Mouse (Mus musculus) spleen, adult 2 months (tissue): Measurements from ENCODE around the gene Taf3.

Source experiments
- CTCF ChIP-seq: fragments of 200-500 bp; IDR thresholded peaks from 2 replicates; pipeline ENCODE4 v1.5.1; 2011; ENCODE audit warnings: mild to moderate bottlenecking, inconsistent platforms; ENCODE audit not compliant: insufficient read depth, insufficient read length, insufficient replicate concordance; ENCODE audit errors: extremely low read depth
- POLR2A ChIP-seq: fragments of 200-500 bp; IDR thresholded peaks from 2 replicates; pipeline ENCODE4 v1.6.1; 2011; ENCODE audit warnings: low read depth, low read length, inconsistent platforms

DNA sequence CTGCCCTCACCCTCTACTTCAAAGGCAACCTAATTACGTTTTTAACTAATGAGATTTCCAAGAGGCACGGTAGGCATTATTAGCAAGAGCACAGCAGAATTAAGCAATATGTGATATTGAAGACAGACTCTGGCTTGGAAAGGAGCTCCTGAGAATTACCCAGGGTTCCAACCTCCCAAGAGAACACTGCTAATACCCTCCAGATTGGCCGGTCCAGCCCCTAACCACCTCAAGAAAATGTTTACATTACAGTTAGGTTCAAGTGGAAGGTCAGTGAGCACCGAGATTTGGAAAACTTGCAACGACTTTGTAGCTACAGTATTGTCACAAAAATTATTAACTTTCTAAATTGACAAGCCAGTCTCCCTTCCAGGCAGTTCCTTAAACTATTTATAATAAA lies 66.0 kb downstream of the Taf3 start:
- TF ChIP-seq POLR2A (no peak), CTCF (no peak)
